ENCODE assay signal across 8 mouse cellular contexts in the genomic region with DNA sequence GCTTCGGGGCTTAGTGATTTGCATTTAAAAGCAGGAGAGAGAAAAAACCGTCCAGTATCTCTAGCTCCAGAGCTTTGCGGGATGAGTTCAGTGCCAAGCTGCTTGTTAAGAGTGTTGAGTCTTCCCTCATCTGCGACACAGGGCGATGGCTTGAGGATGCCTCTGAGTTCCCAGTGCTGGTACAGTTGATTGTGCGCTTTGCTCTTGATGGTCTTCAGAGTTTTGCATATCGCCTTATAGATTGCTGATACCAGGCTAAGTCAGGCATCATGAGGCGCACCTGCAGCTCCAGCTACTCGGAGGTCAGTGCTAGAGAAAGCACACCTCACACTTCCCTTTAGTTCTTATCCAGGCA. TPM values are rescaled to one million over a fixed set of nuclear protein-coding genes. Genes with fewer than 3 reads are reported as not detected.
A peak's percentile ranks its signal among the peaks of the same experiment; 100 is the strongest.
DNase-seq lines count a peak whose midpoint lies in the region; ATAC-seq and TF ChIP-seq lines count a peak whose summit lies in the region.

No protein-coding gene starts in this region.

- H3K4me3 ChIP-seq in heart, embryonic 15.5 days: no peak overlapping the region
- H3K4me3 ChIP-seq in ES-E14 (ENCODE audit: insufficient read depth in 1 of 2, low read depth in 1 of 2, low read length in 2 of 2, poor library complexity in 1 of 2, severe bottlenecking in 1 of 2): peak overlapping the region; percentile 32 to 97; a peak in 3 of 4 replicates
- no peak overlapping the region for H3K4me3 ChIP-seq in embryonic facial prominence, embryonic 11.5 days (ENCODE audit: low read depth, low read length)
- H3K4me3 ChIP-seq in liver, embryonic 15.5 days (replicated peaks): peak overlapping the region; percentile 93

- in situ Hi-C loops in ES-E14 (cut with MboI; ENCODE audit: low sequenced_read_pairs in 2 of 2, unreplicated experiment in 2 of 2): loop anchor here (5.0 to 10.0 kb wide), 3 partner anchors 100 to 220 kb away; no protein-coding TSS in a partner anchor

- WGBS in heart, embryonic 15.5 days: 79% methylated on average over 9 of the region's 9 CpGs
- 70% methylated on average over 9 of the region's 9 CpGs for WGBS in embryonic facial prominence, embryonic 11.5 days
- 69% methylated on average over 9 of the region's 9 CpGs for WGBS in liver, embryonic 15.5 days (ENCODE audit: insufficient replicate concordance)

- H3K27ac ChIP-seq in heart, embryonic 15.5 days: no peak overlapping the region
- no peak overlapping the region for H3K27ac ChIP-seq in ES-E14 (ENCODE audit: insufficient read depth, low read depth, low read length, poor library complexity, severe bottlenecking)
- no peak overlapping the region for H3K27ac ChIP-seq in embryonic facial prominence, embryonic 11.5 days (replicated peaks; ENCODE audit: low read depth, low read length)
- no peak overlapping the region for H3K27ac ChIP-seq in liver, embryonic 15.5 days (replicated peaks)

- H3K36me3 ChIP-seq in heart, embryonic 15.5 days: no peaks in the 10 kb centered on the region
- H3K36me3 ChIP-seq in ES-E14 (ENCODE audit: control insufficient read depth, insufficient read depth, low read length, poor library complexity, severe bottlenecking): no peaks in the 10 kb centered on the region
- no peaks in the 10 kb centered on the region for H3K36me3 ChIP-seq in embryonic facial prominence, embryonic 11.5 days (replicated peaks; ENCODE audit: control insufficient read depth, insufficient read depth, low read depth, low read length)
- H3K36me3 ChIP-seq in liver, embryonic 15.5 days (replicated peaks): no peaks in the 10 kb centered on the region

- H3K27me3 ChIP-seq in heart, embryonic 15.5 days: peaks cover 7% of the 10 kb centered on the region; the same call in 1 of the 2 replicates
- peaks cover 2% of the 10 kb centered on the region; the same call in 1 of the 2 replicates for H3K27me3 ChIP-seq in embryonic facial prominence, embryonic 11.5 days (ENCODE audit: control insufficient read depth, insufficient read depth, low read length)
- H3K27me3 ChIP-seq in liver, embryonic 15.5 days: peaks cover 26% of the 10 kb centered on the region

- no peak overlapping the region for H3K9ac ChIP-seq in heart, embryonic 15.5 days
- H3K9ac ChIP-seq in ES-E14 (ENCODE audit: insufficient read depth, low read depth, low read length, poor library complexity, severe bottlenecking): no peak overlapping the region
- H3K9ac ChIP-seq in embryonic facial prominence, embryonic 11.5 days (replicated peaks; ENCODE audit: low read length): no peak overlapping the region
- peak overlapping the region; percentile 12; the same call in 1 of the 2 replicates for H3K9ac ChIP-seq in liver, embryonic 15.5 days

- DNase-seq in heart, adult 9 months (ENCODE audit: low spot score in 2 of 2): no peak
- DNase-seq in ES-E14 (ENCODE audit: low read depth, low spot score): no peak
- DNase-seq in embryonic facial prominence, embryonic 11.5 days (ENCODE audit: low spot score): no peak
- no peak for DNase-seq in thymus, postnatal 14 days
- DNase-seq in kidney, adult 18-20 months: no peak

- ATAC-seq in heart, embryonic 15.5 days (replicated peaks; ENCODE audit: insufficient number of reproducible peaks, insufficient read depth, low FRiP score, low read depth): no peak
- no peak for ATAC-seq in embryonic facial prominence, embryonic 11.5 days (replicated peaks; ENCODE audit: insufficient number of reproducible peaks, low FRiP score, low TSS enrichment, low read depth)
- ATAC-seq in liver, embryonic 15.5 days (ENCODE audit: insufficient read depth): no peak
- ATAC-seq in frontal cortex, adult (ENCODE audit: low TSS enrichment): no peak

- H3K4me2 ChIP-seq in heart, embryonic 15.5 days: peak overlapping the region; percentile 96; the same call in 1 of the 2 replicates
- H3K4me2 ChIP-seq in embryonic facial prominence, embryonic 11.5 days (ENCODE audit: low read depth, low read length): 0 out of 2 replicates have a peak overlapping the region, but pooled peaks have one; percentile 10
- peak overlapping the region; percentile 99 for H3K4me2 ChIP-seq in liver, embryonic 15.5 days

- H3K4me1 ChIP-seq in heart, embryonic 15.5 days (replicated peaks): peaks cover 28% of the 10 kb centered on the region
- peaks cover 7 to 9% of the 10 kb centered on the region in 2 experiments; a peak in 3 of 4 replicates for H3K4me1 ChIP-seq in ES-E14 (ENCODE audit: control insufficient read depth in 2 of 2, insufficient read depth in 2 of 2, low read length in 2 of 2, poor library complexity in 1 of 2)
- no peaks in the 10 kb centered on the region for H3K4me1 ChIP-seq in embryonic facial prominence, embryonic 11.5 days (ENCODE audit: control insufficient read depth, insufficient read depth, low read length)
- H3K4me1 ChIP-seq in liver, embryonic 15.5 days (replicated peaks): peaks cover 70% of the 10 kb centered on the region

- H3K9me3 ChIP-seq in heart, embryonic 15.5 days (replicated peaks): no peaks in the 10 kb centered on the region
- H3K9me3 ChIP-seq in ES-E14 (ENCODE audit: control insufficient read depth, insufficient read depth, low read depth, low read length): no peaks in the 10 kb centered on the region
- H3K9me3 ChIP-seq in embryonic facial prominence, embryonic 11.5 days (replicated peaks; ENCODE audit: control insufficient read depth, low read length): no peaks in the 10 kb centered on the region
- no peaks in the 10 kb centered on the region for H3K9me3 ChIP-seq in liver, embryonic 15.5 days (replicated peaks)

TF ChIP-seq in ES-E14, 5 proteins besides CTCF, POLR2A, EP300 and RAD21:
- TF ChIP-seq HCFC1 (IDR thresholded peaks at IDR 0.05; ENCODE audit: borderline replicate concordance, insufficient read depth, low read length): no peak
- no peak for TF ChIP-seq ZC3H11A (IDR thresholded peaks at IDR 0.05; ENCODE audit: borderline replicate concordance, low read depth, low read length)
- TF ChIP-seq CHD2 (IDR thresholded peaks at IDR 0.05; ENCODE audit: low read depth, low read length): no peak
- TF ChIP-seq MAFK (IDR thresholded peaks at IDR 0.05; ENCODE audit: insufficient read depth, low read depth, low read length): no peak
- no peak for TF ChIP-seq ZNF384 (IDR thresholded peaks at IDR 0.05; ENCODE audit: low read depth, low read length)

RNA-seq across cellular contexts. Expression of gene Cnnm2, which starts 3.3 kb away (rescaled TPM):
- polyA plus RNA-seq in heart, embryonic 15.5 days (2015; fragmentation: Nextera tagmentation; extraction: Ambion mirVana): 2.4 and 3.0 TPM in 2 replicates
- 43.2 and 75.7 TPM in 2 replicates for total RNA-seq in ES-E14 (2012; rRNA removed)
- polyA plus RNA-seq in embryonic facial prominence, embryonic 11.5 days (2014; fragmentation: Nextera tagmentation; extraction: Ambion mirVana): 3.6 and 3.8 TPM in 2 replicates
- polyA plus RNA-seq in liver, embryonic 15.5 days (2015; fragmentation: Nextera tagmentation; extraction: Ambion mirVana): 1.7 and 2.0 TPM in 2 replicates

RNA-seq across cellular contexts. Expression of gene As3mt, which starts 57.5 kb away (rescaled TPM):
- 43.3 and 48.3 TPM in 2 replicates for polyA plus RNA-seq in heart, embryonic 15.5 days (2015; fragmentation: Nextera tagmentation; extraction: Ambion mirVana)
- total RNA-seq in ES-E14 (2012; rRNA removed): 10.2 and 11.0 TPM in 2 replicates
- polyA plus RNA-seq in embryonic facial prominence, embryonic 11.5 days (2014; fragmentation: Nextera tagmentation; extraction: Ambion mirVana): 29.3 and 34.6 TPM in 2 replicates
- polyA plus RNA-seq in liver, embryonic 15.5 days (2015; fragmentation: Nextera tagmentation; extraction: Ambion mirVana): 17.1 and 19.0 TPM in 2 replicates

Comparison
In these comparisons a context has a peak if more than half of its experiments do, and no peak if none do; other contexts are left out.
1. H3K4me2 ChIP-seq: peak in every context shown above with its lines; median percentile 99 in liver, embryonic 15.5 days; 96 in heart, embryonic 15.5 days; 10 in embryonic facial prominence, embryonic 11.5 days.
2. H3K4me3 ChIP-seq: peak in ES-E14 (2 of 2) and liver, embryonic 15.5 days (single experiment); none in heart, embryonic 15.5 days (single experiment) and embryonic facial prominence, embryonic 11.5 days (single experiment).